Comparison of ENCODE assay signal across 9 mouse cellular contexts in genomic region chr1:127537204-127538038, GRCm38 (mm10).
DNase-seq lines count a peak whose midpoint lies in the region; ATAC-seq and TF ChIP-seq lines count a peak whose summit lies in the region.
"Had no signal": no experiment of that assay in that cellular context is flagged by ENCODE, and none has a peak within 500 bp of the region (broad histone marks: within the 10 kb centered on the region; RNA-seq: fewer than 3 reads in every experiment).

No protein-coding gene starts in this region.

- H3K9me3 ChIP-seq in hindbrain, embryonic 10.5 days: no peaks in the 10 kb centered on the region
- H3K9me3 ChIP-seq in limb, embryonic 14.5 days (ENCODE audit: control insufficient read depth, low read length): no peaks in the 10 kb centered on the region
- H3K9me3 ChIP-seq in stomach, embryonic 15.5 days: no peaks in the 10 kb centered on the region
- no peaks in the 10 kb centered on the region for H3K9me3 ChIP-seq in liver, embryonic 11.5 days (ENCODE audit: control insufficient read depth, low read length)

- 11% methylated on average over 17 of the region's 17 CpGs for WGBS in hindbrain, embryonic 10.5 days
- WGBS in limb, embryonic 14.5 days: 7% methylated on average over 17 of the region's 17 CpGs
- 24% methylated on average over 17 of the region's 17 CpGs for WGBS in stomach, embryonic 15.5 days
- WGBS in liver, embryonic 11.5 days: 61% methylated on average over 17 of the region's 17 CpGs

- H3K36me3 ChIP-seq in hindbrain, embryonic 10.5 days: no peaks in the 10 kb centered on the region
- H3K36me3 ChIP-seq in limb, embryonic 14.5 days (ENCODE audit: control insufficient read depth, insufficient read depth, low read length): no peaks in the 10 kb centered on the region
- no peaks in the 10 kb centered on the region for H3K36me3 ChIP-seq in stomach, embryonic 15.5 days
- H3K36me3 ChIP-seq in liver, embryonic 11.5 days (ENCODE audit: control insufficient read depth, insufficient read depth, low read length): no peaks in the 10 kb centered on the region

- peak overlapping the region; percentile 32 for H3K4me2 ChIP-seq in limb, embryonic 14.5 days (replicated peaks; ENCODE audit: low read depth, low read length, severe bottlenecking)
- peak overlapping the region; percentile 35 for H3K4me2 ChIP-seq in stomach, embryonic 15.5 days
- H3K4me2 ChIP-seq in liver, embryonic 11.5 days: no peak overlapping the region

- H3K9ac ChIP-seq in limb, embryonic 14.5 days (ENCODE audit: low read depth, low read length, severe bottlenecking): peak overlapping the region; percentile 21; the same call in 1 of the 2 replicates
- no peak overlapping the region for H3K9ac ChIP-seq in stomach, embryonic 15.5 days
- no peak overlapping the region for H3K9ac ChIP-seq in liver, embryonic 11.5 days (ENCODE audit: low read depth, low read length)
- H3K9ac ChIP-seq: liver, embryonic 14.5 days had no signal

- H3K27me3 ChIP-seq in hindbrain, embryonic 10.5 days (ENCODE audit: insufficient read depth, poor library complexity, severe bottlenecking): peaks cover 58% of the 10 kb centered on the region
- no peaks in the 10 kb centered on the region for H3K27me3 ChIP-seq in limb, embryonic 14.5 days (ENCODE audit: control insufficient read depth, insufficient read depth, low read length)
- H3K27me3 ChIP-seq in stomach, embryonic 15.5 days (replicated peaks): no peaks in the 10 kb centered on the region
- no peaks in the 10 kb centered on the region for H3K27me3 ChIP-seq in liver, embryonic 11.5 days (replicated peaks; ENCODE audit: control insufficient read depth, insufficient read depth, low read length)

- peak overlapping the region; percentile 41 for H3K4me3 ChIP-seq in hindbrain, embryonic 10.5 days
- no peak overlapping the region for H3K4me3 ChIP-seq in limb, embryonic 14.5 days (replicated peaks; ENCODE audit: low read length)
- H3K4me3 ChIP-seq in stomach, embryonic 15.5 days (replicated peaks): no peak overlapping the region
- no peak overlapping the region for H3K4me3 ChIP-seq in liver, embryonic 11.5 days (ENCODE audit: low read depth, low read length)

- DNase-seq in cerebellum, adult 9-11 months: peak; percentile 48
- no peak for DNase-seq in cerebellum, adult 8-10 months
- DNase-seq in ZHBTc4 (ENCODE audit: low read depth, low spot score): peak; percentile 26
- DNase-seq in hindbrain, embryonic 10.5 days (ENCODE audit: low spot score): peak; percentile 71
- DNase-seq in limb, embryonic 14.5 days (ENCODE audit: low spot score): peak; percentile 78
- no peak for DNase-seq in liver, embryonic 11.5 days (ENCODE audit: low spot score)

- H3K27ac ChIP-seq in hindbrain, embryonic 10.5 days: peak overlapping the region; percentile 85
- 0 out of 2 replicates have a peak overlapping the region, but pooled peaks have one; percentile 6 for H3K27ac ChIP-seq in limb, embryonic 14.5 days (replicated peaks; ENCODE audit: low read depth, low read length)
- H3K27ac ChIP-seq in stomach, embryonic 15.5 days: no peak overlapping the region
- H3K27ac ChIP-seq in liver, embryonic 11.5 days (ENCODE audit: low read depth, low read length): no peak overlapping the region
- H3K27ac ChIP-seq: liver, embryonic 14.5 days had no signal

- peak; percentile 89 for ATAC-seq in limb, embryonic 14.5 days (ENCODE audit: low FRiP score, low read depth)
- no peak for ATAC-seq in stomach, embryonic 15.5 days (ENCODE audit: insufficient read depth, low FRiP score, low read depth)
- no peak for ATAC-seq in monocyte, adult 5-6 weeks (replicated peaks; ENCODE audit: insufficient number of reproducible peaks, low FRiP score, low TSS enrichment, poor library complexity, severe bottlenecking)
- no peak for ATAC-seq in liver, embryonic 11.5 days (replicated peaks; ENCODE audit: low FRiP score)

- TF ChIP-seq POLR2A in limb, embryonic 14.5 days (IDR thresholded peaks at IDR 0.05; ENCODE audit: borderline replicate concordance, extremely low read depth, insufficient read depth, insufficient read length): no peak

- H3K4me1 ChIP-seq in hindbrain, embryonic 10.5 days (replicated peaks): peaks cover 32% of the 10 kb centered on the region
- H3K4me1 ChIP-seq in limb, embryonic 14.5 days (ENCODE audit: control insufficient read depth, insufficient read depth, low read length): peaks cover 22% of the 10 kb centered on the region
- peaks cover 8% of the 10 kb centered on the region; the same call in 1 of the 2 replicates for H3K4me1 ChIP-seq in stomach, embryonic 15.5 days
- no peaks in the 10 kb centered on the region for H3K4me1 ChIP-seq in liver, embryonic 11.5 days (replicated peaks; ENCODE audit: control insufficient read depth, insufficient read depth, low read length)

Comparison
In these comparisons a context has a peak if more than half of its experiments do, and no peak if none do; other contexts are left out.
1. DNase-seq: peak in cerebellum, adult 9-11 months (single experiment), ZHBTc4 (single experiment), hindbrain, embryonic 10.5 days (single experiment) and limb, embryonic 14.5 days (single experiment); none in cerebellum, adult 8-10 months (single experiment) and liver, embryonic 11.5 days (single experiment).
2. H3K27ac ChIP-seq: peak in hindbrain, embryonic 10.5 days (single experiment) and limb, embryonic 14.5 days (single experiment); none in stomach, embryonic 15.5 days (single experiment) and liver, embryonic 11.5 days (single experiment).